Mouse (Mus musculus) forebrain, embryonic 10.5 days (tissue): ENCODE measurements around the gene Thoc7. TPM values are rescaled to one million over a fixed set of nuclear protein-coding genes. Genes with fewer than 3 reads are reported as not detected.
A peak's percentile ranks its signal among the peaks of the same experiment; 100 is the strongest.

Source experiments
- DNase-seq: peaks from one replicate; pipeline ENCODE4 v3.0.0-alpha.2; 2017; ENCODE audit warnings: low spot score; ENCODE audit errors: extremely low spot score
- H3K27ac ChIP-seq: fragments of 300-500 bp; sonication (generic); 2 replicates; pipeline ENCODE4 v1.5.1; 2016; ENCODE audit warnings: mild to moderate bottlenecking
- H3K27me3 ChIP-seq: fragments of 300-500 bp; sonication (generic); 2 replicates; pipeline ENCODE4 v1.6.1; 2016; ENCODE audit warnings: mild to moderate bottlenecking; ENCODE audit not compliant: poor library complexity, severe bottlenecking
- H3K36me3 ChIP-seq: fragments of 300-500 bp; sonication (generic); replicated peaks from 2 replicates; pipeline ENCODE4 v1.6.1; 2016; ENCODE audit warnings: mild to moderate bottlenecking, moderate library complexity
- H3K4me1 ChIP-seq: fragments of 300-500 bp; sonication (generic); 2 replicates; pipeline ENCODE4 v1.6.1; 2016
- H3K4me3 ChIP-seq: fragments of 300-500 bp; sonication (generic); 2 replicates; pipeline ENCODE4 v1.5.1; 2016; ENCODE audit warnings: mild to moderate bottlenecking, moderate library complexity
- H3K9me3 ChIP-seq: fragments of 300-500 bp; sonication (generic); 2 replicates; pipeline ENCODE4 v1.6.1; 2016; ENCODE audit warnings: mild to moderate bottlenecking, moderate library complexity
- WGBS: fragments of 180-500 bp; shearing (Covaris S2); methylation state at CpG from one replicate; pipeline ENCODE4 v1.1.7; 2016; 5-methylcytosine and 5-hydroxymethylcytosine counted together
- polyA plus RNA-seq: library from polyadenylated mRNA; unstranded; fragments of >200 nt; fragmentation: Nextera tagmentation; extraction: Ambion mirVana; gene quantifications from 2 replicates; pipeline ENCODE4 v1.2.1, GENCODE M21; 2016

Gene Thoc7
- polyA plus RNA-seq, 1 experiment from 2014 or later: 235 TPM

DNA sequence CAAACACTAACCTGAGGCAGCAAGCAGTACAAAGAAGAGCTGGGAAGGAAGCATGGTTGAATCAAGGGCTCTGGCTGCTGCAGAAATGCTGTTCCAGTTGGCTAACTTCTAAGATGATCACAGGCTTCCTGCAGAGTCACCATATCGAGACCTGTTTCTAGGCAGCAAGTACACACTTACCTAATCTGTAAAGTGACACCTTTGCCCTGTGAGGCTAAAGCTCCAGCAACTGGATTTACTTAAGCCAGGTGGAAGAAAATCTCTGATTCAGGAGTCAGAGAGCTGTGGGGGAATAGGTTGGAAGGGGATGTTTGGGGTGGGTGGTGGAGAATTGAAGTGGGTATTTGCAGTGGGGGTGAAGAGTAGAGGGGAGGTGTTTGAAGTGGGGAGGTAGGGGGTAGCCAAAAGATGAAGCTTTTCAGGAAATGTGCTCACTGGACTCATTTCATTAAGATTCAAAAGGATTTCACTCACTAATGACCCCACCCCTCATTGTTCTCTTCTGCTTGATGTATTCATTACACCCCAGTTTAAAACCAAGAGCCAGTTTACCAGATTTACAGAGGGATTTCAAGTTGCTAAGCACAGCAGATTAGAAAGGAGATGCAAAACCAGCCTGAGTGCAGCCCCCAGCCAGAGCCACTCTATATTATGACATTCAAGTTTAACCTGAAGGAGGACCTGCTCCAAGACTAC lies 47.1 kb downstream of the Thoc7 start, which contains the start of gene Gm281:
Gene Gm281, minus strand, starts transcription at position 92 of the 696 bp plus-strand sequence.
- no peak within 1 kb of the TSS for H3K27ac ChIP-seq
- H3K9me3 ChIP-seq: no peaks in the 10 kb centered on the region
- no peak for DNase-seq
- H3K4me1 ChIP-seq: peaks cover 7% of the 10 kb centered on the region; the same call in 1 of the 2 replicates
- WGBS: 24% methylated on average over 1 of the region's 1 CpGs
- no peaks in the 10 kb centered on the region for H3K36me3 ChIP-seq
- H3K27me3 ChIP-seq: no peaks in the 10 kb centered on the region
- no peak within 1 kb of the TSS for H3K4me3 ChIP-seq

DNA sequence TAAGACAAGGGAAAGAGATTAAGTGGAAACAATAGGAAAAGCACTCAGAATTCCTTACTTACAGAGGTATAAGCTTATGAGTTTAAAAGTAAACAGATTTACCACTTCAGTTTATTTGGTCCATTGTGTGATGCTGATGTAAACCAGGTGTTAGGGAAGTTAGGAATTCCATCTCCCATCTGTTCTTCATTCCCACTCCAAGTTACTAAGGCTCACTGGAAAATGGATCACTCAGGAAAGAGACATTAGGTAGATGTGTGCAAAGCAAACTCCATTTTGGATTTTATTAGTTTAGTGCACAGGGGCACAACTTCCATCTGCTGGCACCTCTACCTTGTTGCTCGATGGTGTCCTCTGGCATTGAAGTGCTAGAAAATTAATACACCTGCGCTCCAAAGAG lies 51.5 kb downstream of the Thoc7 start:
- Histone ChIP-seq H3K27me3 (no peaks in the 10 kb centered on the region), H3K4me3 (no peak overlapping the region), H3K36me3 (no peaks in the 10 kb centered on the region), H3K9me3 (no peaks in the 10 kb centered on the region), H3K27ac (no peak overlapping the region), H3K4me1 (peaks cover 7% of the 10 kb centered on the region; the same call in 1 of the 2 replicates)
- WGBS: 86% methylated on average over 2 of the region's 2 CpGs
- DNase-seq: no peak

- Histone ChIP-seq H3K36me3 (no peaks in the 10 kb centered on the region), H3K27ac (no peak overlapping the region), H3K4me3 (no peak overlapping the region), H3K27me3 (no peaks in the 10 kb centered on the region), H3K9me3 (no peaks in the 10 kb centered on the region), H3K4me1 (no peaks in the 10 kb centered on the region)
- 82% methylated on average over 7 of the region's 7 CpGs for WGBS
- DNase-seq: no peak
These were observed 54.5 kb downstream of the Thoc7 start for GRCm38 (mm10) chr14:13907145-13907544.

- H3K27ac ChIP-seq: no peak overlapping the region
- WGBS: 89% methylated on average over 1 of the region's 1 CpGs
- no peak for DNase-seq
- no peak overlapping the region for H3K4me3 ChIP-seq
- no peaks in the 10 kb centered on the region for H3K9me3 ChIP-seq
- H3K36me3 ChIP-seq: no peaks in the 10 kb centered on the region
- H3K4me1 ChIP-seq: peaks cover 2% of the 10 kb centered on the region
- H3K27me3 ChIP-seq: 0 out of 2 replicates have a peak, but pooled peaks cover under 1% of the 10 kb centered on the region
These were observed 55.2 kb downstream of the Thoc7 start for GRCm38 (mm10) chr14:13906461-13906860.

DNA sequence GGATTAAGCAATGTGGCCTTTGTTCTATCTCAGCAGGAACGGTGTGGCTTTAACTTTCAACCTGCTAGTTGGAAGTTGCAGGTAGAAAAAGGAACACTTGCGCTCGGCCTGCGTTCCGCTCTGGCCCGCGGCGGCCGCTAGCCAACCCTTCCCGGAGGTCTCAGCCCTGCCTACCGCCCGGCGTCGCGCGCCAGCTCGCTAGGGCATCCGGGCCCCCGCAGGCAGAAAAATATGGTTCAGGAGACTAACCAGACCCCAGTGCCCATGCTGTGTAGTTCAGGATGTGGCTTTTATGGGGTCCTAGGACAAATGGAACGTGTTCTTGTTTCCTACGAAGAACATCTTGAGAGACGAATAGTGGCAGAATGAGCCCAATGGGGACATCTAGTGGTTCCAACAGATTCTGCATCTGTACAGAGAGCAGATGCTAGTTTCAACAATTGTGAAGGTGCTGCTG lies 60.0 kb downstream of the Thoc7 start:
- Histone ChIP-seq H3K27me3 (peaks cover 14% of the 10 kb centered on the region), H3K27ac (peak overlapping the region; percentile 87), H3K4me1 (peaks cover 9% of the 10 kb centered on the region), H3K36me3 (no peaks in the 10 kb centered on the region), H3K9me3 (no peaks in the 10 kb centered on the region), H3K4me3 (peak overlapping the region; percentile 63)
- 1% methylated on average over 22 of the region's 22 CpGs for WGBS
- peak; percentile 69 for DNase-seq

Other genes starting within 250 kb of the Thoc7 start
- gene Gm281, start 47.4 kb downstream of the Thoc7 start, polyA plus RNA-seq: not detected in 2 replicates
- 4.5 and 4.7 TPM in 2 replicates for gene Atxn7, start 412 bp downstream of the Thoc7 start, polyA plus RNA-seq
- 294 and 295 TPM in 2 replicates for gene Psmd6, start 159.1 kb upstream of the Thoc7 start, polyA plus RNA-seq
- not detected in 2 replicates for gene Olfr720, start 225.0 kb upstream of the Thoc7 start, polyA plus RNA-seq